Mouse (Mus musculus) cerebellum, postnatal 4 days (tissue): ENCODE results near the gene Gm20425.

Experiments
- DNase-seq, 2 experiments: peaks; one replicate each; pipeline ENCODE4 v3.0.0; 2022; ENCODE audit warnings: low spot score in 2 of 2, mixed read lengths in 1 of 2

The Gm20425 gene

DNA sequence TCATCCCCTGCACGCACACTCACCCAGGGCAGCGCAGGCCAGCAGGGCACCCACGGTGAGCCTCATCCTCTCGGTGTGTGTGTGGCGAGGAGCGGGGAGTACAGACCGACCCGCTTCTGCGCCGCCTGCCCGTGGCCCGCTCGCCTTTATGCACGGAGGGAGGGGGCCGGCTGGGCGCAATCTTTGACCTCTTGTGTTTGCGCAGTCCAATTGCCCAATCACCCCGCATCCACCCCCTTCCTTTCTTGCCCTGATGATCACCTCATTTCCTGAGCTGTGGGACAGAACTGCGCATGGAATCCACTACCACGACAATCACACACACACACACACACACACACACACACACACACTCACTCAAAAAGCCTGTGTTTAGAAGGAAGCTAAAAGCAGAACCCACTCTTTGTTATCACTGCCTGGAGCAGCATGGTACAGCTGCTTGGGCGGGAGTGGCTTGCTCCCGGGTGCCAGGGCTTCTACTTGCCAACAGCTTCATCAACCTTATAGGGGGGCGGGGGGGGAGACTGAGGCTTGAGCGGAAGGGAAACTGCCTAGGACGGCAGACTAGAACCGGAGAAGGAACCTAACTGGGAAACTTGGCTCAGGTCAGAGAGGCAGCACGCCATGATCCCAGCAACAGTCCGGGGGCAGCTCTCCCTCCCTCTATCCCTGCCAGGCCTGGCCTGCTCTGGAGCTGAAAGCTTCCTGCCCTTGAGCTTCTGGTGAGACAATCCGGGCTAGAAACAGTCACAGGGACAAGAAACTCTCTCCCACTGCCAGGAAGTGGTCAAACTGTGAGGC is at the start of gene Gm20425, which contains the start of gene Trf:
TSS of gene Gm20425 (minus strand) at position 157 of the 801 bp plus-strand sequence.
TSS of gene Trf (minus strand) at position 294 of the 801 bp plus-strand sequence.
- DNase-seq: peak in 1 of 2 experiments; percentile 27

DNA sequence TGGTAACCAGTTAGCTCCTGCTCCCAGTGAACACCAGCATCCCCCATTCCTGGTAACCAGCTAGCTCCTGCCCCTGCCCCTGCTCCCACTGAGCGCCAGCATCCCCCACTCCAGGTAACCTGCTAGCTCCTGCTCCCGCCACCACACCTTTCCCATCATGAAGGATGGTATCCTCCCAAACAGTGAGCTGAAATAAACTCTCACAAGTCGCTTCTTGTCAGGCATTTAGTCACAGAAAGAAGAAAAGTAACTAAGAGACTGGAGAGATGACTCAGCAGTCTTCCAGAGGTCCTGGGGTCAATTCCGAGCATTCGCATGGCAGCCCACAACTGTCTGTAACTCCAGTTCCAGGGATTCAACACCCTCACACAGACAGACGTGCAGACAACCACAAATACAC is 46.8 kb upstream of the Gm20425 start:
- no peak for DNase-seq

DNA sequence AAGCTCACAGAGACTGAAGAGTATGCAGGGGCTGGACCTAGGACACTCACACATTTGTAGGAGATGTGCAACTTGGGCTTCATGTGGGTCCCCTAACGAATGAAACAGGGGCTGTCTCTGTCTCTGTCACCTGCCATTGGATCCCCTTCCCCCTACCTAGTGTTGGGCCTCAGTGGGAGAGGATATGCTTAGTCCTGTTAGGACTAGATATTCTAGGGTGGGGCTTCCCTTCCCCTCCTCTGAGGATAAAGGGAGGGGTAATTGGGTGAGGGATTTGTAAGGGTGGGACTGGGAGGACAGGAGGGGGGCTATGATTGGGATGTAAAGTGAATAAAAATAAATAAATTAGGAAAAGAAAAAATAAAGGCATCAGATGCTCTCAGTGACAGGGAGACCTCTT is 45.6 kb upstream of the Gm20425 start:
- no peak for DNase-seq

DNA sequence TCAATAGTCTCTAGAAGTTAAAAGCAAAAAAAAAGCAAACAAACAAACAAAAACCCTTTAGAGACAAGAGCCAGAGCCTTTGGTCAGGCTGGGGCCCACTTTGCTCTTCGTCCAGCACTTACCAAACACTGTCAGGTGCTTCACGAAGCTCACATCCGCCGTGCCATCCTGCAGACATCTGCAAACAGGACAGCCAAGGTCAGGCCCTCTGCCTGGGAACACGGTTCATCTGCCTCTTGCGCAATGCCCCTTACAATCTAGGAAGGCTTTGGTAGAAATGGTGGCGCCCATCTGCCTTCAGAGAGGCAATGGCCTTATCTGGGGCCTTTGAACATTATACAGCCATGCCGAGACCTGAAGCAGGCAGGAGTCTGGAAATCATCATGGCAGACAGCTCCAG is 44.7 kb upstream of the Gm20425 start:
- no peak for DNase-seq

DNA sequence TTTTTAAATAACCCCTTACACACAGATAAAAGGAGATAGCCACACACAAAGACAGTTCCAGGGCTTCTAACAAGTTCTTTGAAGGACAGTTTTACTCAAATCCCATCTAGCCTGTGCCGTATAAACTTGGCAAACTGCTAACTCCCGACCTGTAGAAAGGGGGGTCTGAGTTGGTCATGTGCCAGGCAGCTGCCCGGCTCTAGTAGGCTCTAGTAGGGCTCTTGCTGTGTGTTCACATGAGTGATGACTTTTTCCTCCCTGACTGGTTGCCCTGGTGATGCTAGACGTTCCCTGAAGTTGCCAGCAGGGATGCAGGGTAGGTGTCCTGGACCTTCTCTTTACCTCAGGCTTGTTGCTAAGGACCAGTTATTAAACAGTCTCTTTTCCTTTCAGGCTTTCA is 41.0 kb upstream of the Gm20425 start:
- DNase-seq: peak in 1 of 2 experiments; percentile 8

DNA sequence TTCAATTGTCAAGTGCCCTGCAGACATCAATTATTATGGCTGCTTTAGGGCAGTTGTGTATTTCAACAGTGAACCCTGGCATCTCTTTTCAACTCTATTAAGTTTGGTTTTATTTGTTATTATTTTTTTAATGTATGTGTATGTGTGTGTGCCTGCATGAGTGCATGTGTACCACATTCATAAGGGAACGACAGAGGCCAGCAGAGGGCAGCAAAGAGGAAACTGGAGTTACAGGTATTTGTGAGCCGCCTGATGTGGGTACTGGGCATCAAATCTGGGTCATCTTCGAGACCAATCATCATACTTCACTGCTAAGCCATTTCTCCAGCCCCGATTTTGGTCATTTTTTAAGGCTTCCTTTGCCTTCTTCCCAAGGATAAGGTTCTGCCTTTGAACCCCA is 35.7 kb upstream of the Gm20425 start:
- DNase-seq: no peak

DNA sequence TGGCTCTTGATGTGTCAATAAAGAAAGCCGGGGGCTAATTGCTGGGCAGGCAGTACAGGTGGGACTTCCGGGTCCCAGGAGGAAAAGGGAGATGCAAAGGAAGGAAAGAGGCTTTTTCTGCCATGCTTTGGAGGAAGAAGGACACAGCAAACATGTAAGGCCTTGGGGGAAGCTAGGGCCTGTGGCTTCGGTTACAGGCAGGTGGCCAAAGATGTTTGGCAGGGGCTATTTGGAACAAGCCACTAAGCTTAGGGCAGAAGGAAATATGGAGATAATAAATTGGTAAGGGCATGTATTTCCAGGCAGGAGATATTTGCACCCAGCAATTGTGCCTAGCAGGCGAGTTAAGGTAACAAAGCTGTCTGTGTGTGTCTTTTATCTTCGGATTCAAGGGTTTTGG is 22.8 kb upstream of the Gm20425 start:
- peak in 1 of 2 experiments; percentile 58 for DNase-seq

DNA sequence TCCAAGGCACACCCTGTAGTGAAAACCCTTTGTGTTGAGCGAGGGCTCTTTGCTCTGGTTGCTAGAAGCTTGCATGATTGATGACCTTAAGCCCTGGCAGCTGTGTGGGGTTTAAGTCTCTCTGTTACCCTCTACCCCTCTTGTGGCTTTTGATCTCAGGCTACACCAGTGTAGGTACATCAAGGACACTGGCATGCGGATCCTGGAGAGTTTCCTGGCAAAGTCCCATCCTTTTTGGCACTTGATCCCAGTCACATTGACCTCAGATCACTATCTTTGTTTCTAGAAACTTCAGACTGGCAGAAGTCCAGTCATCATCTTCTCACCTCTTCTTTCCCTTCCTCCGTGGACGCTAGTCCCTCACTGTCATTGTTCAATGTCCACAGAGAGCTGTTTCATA is 18.5 kb upstream of the Gm20425 start:
- DNase-seq: no peak

DNA sequence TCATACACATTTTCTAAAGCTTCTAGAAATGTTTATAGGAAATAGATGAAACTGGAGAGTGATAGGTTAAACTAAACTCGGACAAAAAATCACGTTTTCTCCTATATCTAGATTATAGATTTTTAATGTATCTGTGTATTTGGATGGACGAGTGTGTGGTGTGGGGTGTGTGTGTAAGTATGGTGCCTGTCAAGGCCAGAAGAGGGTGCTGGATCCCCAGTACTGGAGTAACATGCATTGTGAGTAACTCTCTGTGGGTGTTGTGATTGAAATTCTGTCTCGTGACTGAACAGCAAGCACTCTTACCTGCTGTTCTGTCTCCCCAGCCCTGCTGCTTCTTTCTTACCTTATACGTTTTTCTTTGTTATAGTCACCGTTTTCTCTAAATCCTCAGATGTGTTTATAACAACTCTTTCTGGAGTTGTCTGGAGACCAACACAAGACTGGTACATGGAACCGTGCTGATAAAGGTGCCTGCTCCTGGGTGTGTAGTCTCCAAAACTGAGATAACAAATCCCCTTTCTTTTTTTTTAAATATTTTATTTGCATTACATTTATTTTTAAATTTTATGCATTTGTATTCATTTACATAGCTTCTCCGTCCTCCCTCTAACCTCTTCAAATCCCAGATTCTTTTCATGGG is 16.5 kb upstream of the Gm20425 start:
- DNase-seq: no peak

DNA sequence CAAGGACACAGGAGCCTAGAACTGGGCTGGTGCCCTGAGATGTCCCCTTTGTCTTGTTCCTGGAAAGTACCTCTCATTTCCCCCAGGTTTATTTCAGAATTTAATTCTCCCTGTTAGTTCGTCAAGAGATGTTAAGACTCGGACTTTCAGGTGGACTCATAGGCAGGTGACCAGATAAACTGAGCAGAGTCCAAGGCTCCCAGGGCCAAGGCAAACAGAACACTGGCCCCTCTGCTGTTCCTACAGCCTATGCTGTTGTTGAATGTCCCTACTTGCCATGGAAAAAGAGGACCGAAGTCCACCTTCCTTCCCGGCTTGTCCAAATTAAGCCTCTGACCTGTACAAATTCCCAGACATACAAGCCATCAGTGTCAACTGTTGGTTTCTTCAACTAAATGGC is 13.5 kb upstream of the Gm20425 start:
- DNase-seq: no peak

DNA sequence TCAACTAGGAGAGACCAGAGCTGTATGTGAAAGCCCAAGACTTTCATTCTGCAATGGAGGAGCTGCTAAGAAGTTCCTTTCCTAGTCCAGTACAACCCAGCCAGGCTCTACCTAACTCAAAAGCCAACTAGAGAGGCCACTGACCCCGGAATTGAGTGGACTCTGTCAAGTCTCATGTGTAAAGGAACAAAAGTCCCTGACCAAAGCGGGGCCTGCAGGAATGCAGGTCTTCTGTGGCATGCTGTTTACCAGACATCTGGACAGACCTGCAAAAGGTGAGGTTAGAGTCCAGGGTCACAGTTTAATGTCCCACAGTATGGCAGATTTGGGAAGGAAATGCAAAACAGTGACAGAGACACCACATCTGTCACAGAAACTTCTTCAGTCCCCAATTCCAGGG is 11.1 kb upstream of the Gm20425 start:
- DNase-seq: no peak

DNA sequence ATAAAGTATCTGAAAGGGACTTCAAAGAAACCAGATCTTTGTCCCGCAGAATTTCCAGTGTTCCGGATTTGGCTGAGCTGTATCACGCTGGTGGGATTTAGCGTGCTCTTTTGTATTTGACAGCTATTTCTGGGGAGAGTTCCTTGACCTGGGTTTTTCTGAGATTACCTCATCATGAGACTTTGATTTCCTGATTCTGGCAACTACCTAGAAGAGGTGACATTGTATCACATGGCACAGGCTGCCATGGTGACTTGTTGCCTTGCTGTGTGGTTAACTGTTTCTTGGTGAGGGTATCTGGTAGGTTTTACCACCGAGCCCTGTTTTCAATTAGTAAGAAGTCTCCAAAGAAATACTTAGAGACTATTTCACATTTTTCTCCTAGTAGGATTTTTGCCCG is 9.4 kb upstream of the Gm20425 start:
- DNase-seq: no peak

DNA sequence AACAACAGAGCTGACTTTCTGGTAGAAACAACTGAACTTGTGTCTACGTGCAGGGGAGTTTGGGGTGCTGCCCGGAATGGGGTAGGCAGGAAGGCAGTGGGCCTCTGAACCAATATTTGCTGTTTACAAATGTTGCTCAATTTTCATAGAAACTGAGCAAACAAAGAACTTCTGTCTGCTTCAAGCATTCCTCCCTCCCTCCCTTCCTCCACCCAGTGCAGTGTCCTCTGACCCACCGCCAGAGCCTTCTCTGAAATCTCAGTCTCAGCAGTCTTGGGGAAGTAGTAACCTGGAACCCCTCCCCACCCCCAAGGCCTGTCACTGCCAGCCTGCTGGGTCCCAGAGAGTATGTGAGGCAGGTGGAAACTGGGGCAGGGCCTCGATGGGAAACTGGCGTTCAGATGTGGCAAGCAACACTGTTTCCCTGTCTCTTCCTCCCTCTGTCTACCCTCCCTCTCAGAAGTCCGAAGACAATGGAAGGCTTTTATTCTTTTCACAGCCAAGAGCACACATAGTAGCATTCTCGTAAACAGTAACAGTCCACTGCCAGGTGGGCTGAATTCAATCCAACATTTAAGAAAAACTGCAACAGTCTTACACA is 4.6 kb upstream of the Gm20425 start:
- DNase-seq: no peak

DNA sequence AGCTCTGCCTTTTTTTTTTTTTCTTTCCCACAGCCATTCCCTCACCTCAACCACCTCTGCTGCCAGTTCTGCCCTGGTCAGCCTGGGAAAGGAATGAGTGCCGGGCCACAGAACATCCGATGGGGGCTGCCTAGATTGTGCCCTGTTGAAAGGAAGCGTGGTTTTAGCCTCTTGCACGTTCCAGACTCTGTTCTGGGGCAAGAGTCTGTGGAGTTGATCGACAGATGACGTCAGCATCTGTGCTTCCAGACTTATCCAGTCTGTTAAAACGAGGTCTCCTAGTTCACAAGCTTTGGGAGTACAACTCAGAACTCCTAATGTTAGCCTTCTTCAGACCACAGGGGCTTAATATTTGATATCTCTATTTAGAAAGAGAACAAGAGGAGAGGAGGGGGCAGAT is 4.0 kb upstream of the Gm20425 start:
- no peak for DNase-seq

DNA sequence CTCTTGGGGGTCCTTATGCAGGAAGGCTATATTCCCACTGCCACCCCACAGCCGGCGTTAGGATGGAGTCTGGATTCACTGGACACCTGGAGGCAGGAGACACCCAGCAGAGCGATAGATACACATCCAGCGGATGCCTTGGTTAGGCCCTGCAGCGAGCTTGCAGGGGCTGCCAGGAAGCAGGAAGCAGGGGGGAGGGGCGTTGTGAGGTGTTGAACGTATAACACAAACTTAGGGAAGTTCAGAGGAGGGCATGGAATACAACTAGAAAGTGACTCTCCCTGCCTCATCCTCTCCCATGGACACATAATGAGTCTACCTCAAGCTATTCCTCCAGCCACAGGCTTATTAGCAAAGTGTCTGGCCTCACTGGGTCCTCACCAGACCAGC is 2.9 kb upstream of the Gm20425 start:
- DNase-seq: no peak

DNA sequence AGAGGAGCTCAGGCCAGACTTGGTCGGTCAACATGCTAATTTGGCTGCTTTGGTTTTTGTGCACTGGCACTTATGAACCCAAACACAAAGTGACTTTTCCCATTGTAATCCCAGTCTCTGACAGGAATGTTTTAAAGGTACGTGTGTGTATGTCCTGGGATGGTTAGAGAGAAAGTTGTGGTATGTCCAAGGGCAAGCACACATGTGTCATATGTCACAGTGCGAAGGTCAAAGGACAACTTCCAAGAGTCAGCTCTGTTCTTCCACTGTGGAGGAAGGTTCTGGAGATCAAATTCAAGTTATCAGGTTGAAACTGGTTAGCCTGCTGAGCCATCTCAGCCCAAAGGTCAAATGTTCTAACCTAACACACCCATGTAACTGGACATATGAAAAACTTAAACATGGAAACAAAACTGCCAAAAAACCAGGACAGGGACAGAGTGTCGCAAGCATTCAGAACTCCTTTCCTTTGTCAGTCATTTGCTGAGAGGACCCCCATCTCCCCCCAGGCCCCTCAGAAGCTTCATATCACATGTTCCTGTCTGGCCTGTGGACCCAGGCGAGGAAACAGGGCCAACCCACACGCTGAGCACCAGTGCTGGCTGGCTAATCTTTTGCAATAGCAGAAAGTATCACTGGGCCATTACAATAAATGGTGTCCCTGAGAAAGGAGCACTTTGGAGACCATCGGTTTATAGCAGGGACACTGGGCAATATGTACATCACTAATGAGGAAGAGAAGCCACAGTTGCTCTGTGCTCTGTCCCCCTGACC is 2.3 kb upstream of the Gm20425 start:
- no peak for DNase-seq

DNA sequence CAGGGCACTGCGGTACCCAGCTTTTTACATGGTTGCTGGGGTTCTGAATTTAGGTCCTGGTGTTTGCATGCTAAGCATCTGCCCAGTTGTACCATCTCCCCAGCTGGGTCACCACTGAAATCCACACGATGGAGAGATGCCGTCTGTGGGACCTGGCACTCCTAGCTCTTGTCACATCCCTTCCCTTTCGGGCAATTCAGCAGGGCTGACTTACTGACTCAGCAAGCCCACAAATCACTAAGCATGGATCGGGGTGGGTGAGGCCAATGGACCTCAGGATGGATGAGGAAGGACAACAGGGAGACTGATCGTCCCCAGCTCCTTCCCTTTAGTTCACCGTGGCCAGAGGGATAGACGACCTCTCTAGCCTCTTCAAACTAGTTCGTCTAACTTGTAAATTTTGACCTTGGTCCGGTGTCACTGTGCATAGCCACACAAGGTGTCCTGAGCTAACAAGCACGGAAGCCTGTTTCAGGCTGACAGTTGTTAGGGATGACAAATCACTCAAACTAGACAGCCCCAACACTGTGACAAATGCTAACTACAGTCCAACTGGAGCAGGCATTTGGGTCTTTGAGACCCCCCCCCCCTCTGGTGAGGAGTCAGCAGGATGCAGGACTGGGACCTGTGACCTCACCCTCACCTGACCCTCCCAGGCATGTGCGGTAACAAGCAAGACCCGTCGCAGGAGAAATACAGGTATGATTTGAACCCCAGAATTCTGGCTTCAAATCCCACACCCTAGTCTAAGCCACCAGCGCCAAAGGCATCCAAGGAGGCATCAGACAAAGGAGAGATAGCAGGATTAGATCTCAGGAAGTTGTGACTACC is 855 bp downstream of the Gm20425 start:
- DNase-seq: no peak

DNA sequence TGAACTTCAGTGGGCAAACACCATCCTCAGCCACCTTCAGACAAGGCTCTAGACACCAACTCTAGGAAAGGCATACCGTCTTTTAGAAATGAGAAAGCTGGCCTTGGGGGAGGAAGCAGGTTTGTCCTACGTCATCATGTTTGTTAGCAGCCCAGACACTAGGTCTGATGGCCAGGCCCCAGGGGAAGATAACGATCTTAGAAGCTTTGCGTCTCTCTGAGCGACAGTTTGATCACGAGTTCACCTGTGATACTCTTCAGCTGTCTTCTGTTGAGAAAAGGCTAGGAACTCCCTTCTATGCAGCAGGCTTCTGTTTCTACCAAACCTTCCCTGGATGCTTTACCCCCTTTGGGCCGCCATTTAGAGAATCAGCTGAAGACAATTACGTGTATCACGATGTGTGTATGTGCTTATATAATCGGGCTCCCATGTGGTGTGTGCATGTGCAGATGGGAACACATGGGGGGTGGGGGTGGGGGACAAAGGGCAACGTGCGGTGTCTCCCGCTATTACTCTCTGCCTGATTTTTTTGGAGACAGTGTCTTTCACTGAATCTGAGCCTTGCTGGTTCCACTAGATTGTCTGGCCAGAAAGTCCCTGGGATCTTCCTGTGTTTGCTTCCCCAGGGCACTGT is 1.6 kb downstream of the Gm20425 start:
- no peak for DNase-seq

DNA sequence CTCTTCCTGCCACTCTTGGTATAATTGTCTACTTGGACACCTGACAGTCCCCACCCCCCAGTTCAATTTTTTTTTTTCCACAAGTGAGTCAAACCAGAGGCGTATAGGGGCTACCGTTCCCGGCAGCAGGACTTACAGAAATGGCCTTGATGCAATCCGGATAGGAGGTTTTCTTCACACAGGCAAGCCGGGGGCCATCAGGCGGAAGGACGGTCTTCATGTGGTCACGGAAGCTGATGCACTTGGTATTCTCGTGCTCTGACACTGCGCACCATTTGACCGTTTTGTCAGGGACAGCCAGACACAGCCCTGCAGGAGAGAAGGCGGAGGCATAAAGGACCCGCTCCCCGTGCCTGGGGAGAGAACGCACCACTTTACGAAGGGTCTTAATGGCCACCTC is 2.3 kb downstream of the Gm20425 start:
- no peak for DNase-seq

DNA sequence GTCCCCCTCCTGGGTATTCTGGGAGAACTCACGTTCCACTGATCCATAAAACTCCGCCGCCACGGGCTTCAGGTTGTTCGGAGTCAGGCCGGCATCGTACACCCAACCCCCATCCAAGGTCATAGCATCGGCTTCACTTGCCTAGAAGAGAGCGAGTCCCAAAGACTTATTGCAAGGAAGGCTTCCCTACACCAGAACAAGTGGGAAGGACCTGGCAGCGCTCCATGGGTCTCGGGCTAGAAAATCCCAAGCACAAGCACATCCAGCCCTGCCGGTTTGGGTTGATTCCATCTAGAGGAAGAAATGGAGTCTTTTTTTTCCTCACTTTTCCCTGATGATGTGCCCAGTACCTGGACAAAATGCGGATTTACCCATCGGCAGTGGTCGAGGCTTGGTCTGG is 3.3 kb downstream of the Gm20425 start:
- no peak for DNase-seq

DNA sequence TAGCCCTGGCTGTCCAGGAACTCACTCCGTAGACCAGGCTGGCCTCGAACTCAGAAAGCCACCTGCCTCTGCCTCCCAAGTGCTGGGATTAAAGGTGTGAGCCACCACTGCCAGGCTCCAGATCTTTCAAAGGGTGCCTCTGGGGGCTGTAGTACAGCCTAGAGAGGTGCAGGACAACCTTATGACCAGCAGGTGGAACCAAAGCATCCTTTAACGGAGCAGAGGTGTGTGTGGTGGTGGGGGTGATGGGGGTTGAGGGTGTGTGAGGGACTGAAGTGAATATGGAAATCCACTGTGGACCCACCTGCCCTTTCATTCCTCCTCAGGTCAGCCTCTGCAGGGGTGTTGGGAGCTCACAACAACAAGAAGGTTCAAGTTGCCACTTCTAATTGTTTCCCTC is 4.6 kb downstream of the Gm20425 start:
- peak in 1 of 2 experiments; percentile 13 for DNase-seq
